Mouse (Mus musculus): ENCODE results near the gene Brd1. TPM values are rescaled to one million over a fixed set of nuclear protein-coding genes. Genes with fewer than 3 reads are reported as not detected.
"Not testable (repeated sequence)": the region's sequence is repeated elsewhere in the genome, so short reads cannot be mapped to it uniquely, and the experiment has no call there.

Gene Brd1
- polyA plus RNA-seq, 1 experiment from 2014 or later = 27.6 TPM

GRCm38 (mm10) chr15:88751564-88752402 lies 17.8 kb upstream of the Brd1 start, which contains the start of gene Zbed4:
Gene Zbed4, plus strand, starts transcription at chr15:88751660.
- Histone ChIP-seq H3K27ac (ENCODE audit: low read depth, low read length) (peak within 1 kb of the TSS; percentile 87), H3K4me3 (ENCODE audit: low read depth, low read length) (peak within 1 kb of the TSS; percentile 94), H3K4me2 (peak within 1 kb of the TSS; percentile 77), H3K9me3 (ENCODE audit: control insufficient read depth, low read length) (no peaks in the 10 kb centered on the region), H3K4me1 (ENCODE audit: control insufficient read depth, insufficient read depth, low read length) (peaks cover 4% of the 10 kb centered on the region; the same call in 1 of the 2 replicates), H3K27me3 (ENCODE audit: control insufficient read depth, insufficient read depth, low read length) (no peaks in the 10 kb centered on the region), H3K9ac (ENCODE audit: low read length) (peak within 1 kb of the TSS; percentile 93), H3K36me3 (ENCODE audit: control insufficient read depth, insufficient read depth, low read length) (peaks cover 4% of the 10 kb centered on the region)
- ATAC-seq (ENCODE audit: low FRiP score) (peak; percentile 8; the same call in 1 of the 2 replicates), DNase-seq (ENCODE audit: low spot score, missing footprints) (peak; percentile 97)
- WGBS = under 1% methylated on average over 58 of the region's 119 CpGs

DNA sequence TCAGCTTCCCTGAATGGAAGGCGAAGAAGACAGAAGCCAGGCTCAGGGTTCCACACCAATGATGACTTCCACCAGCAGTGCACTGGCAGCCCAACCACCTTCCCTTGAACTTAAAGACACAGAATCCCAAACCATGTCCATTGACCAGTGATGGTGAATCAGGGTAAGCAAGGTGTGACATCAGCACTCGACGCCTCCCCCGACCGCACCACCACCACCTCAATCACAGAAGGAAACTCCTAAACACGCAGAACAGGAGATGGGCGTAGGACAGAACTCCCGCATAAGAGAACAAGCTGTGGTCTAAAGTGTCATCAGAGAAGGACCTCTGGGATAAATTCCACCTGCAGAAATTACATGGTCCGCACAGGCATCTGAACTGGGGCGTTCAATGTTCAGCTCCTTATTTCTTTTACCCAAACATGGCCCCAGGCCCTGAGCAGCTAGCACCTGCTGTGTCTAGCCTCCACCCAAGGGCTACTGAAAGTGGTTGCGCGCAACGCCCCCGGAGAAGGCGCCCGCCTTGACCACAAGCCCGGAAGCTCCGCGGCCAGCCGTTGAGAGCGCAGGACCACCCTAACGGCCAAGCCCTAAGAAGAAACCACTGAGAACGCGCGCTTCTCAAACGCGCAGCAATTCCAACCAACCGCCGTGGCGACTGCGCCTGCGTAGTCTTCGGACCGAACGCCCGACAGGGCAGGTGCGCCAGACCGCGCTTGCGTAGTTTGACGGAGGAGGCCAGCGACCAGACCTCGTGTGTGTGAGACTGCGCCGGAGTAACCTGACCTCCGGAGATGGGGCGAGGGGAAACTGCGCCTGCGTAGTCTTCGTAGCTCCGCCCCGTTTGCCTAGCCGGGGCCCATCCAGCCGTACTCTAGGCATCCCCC lies 16.9 kb upstream of the Brd1 start:
- H3K9ac ChIP-seq (ENCODE audit: low read length) = peak overlapping the region; percentile 69
- DNase-seq (ENCODE audit: low spot score, missing footprints) (peak; percentile 100), ATAC-seq (ENCODE audit: low FRiP score) (peak; percentile 97)
- 8% methylated on average over 53 of the region's 54 CpGs for WGBS
- peak overlapping the region; percentile 94 for H3K4me3 ChIP-seq (ENCODE audit: low read depth, low read length)
- H3K9me3 ChIP-seq (ENCODE audit: control insufficient read depth, low read length) = no peaks in the 10 kb centered on the region
- 0 out of 2 replicates have a peak, but pooled peaks cover 2% of the 10 kb centered on the region for H3K36me3 ChIP-seq (ENCODE audit: control insufficient read depth, insufficient read depth, low read length)
- H3K4me1 ChIP-seq (ENCODE audit: control insufficient read depth, insufficient read depth, low read length) = peaks cover 4% of the 10 kb centered on the region; the same call in 1 of the 2 replicates
- H3K27me3 ChIP-seq (ENCODE audit: control insufficient read depth, insufficient read depth, low read length) = no peaks in the 10 kb centered on the region
- peak overlapping the region; percentile 77 for H3K4me2 ChIP-seq
- H3K27ac ChIP-seq (ENCODE audit: low read depth, low read length) = peak overlapping the region; percentile 82

GRCm38 (mm10) chr15:88750032-88750431 lies 16.0 kb upstream of the Brd1 start:
- Histone ChIP-seq H3K27ac (ENCODE audit: low read depth, low read length) (no peak overlapping the region), H3K36me3 (ENCODE audit: control insufficient read depth, insufficient read depth, low read length) (no peaks in the 10 kb centered on the region), H3K4me1 (ENCODE audit: control insufficient read depth, insufficient read depth, low read length) (peaks cover 4% of the 10 kb centered on the region; the same call in 1 of the 2 replicates), H3K27me3 (ENCODE audit: control insufficient read depth, insufficient read depth, low read length) (no peaks in the 10 kb centered on the region), H3K9ac (ENCODE audit: low read length) (no peak overlapping the region), H3K4me2 (no peak overlapping the region), H3K9me3 (ENCODE audit: control insufficient read depth, low read length) (no peaks in the 10 kb centered on the region), H3K4me3 (ENCODE audit: low read depth, low read length) (no peak overlapping the region)
- WGBS = 95% methylated on average over 10 of the region's 10 CpGs
- DNase-seq (ENCODE audit: low spot score, missing footprints) (no peak), ATAC-seq (ENCODE audit: low FRiP score) (no peak)

- WGBS = 97% methylated on average over 8 of the region's 8 CpGs
These were observed 15.6 kb upstream of the Brd1 start for GRCm38 (mm10) chr15:88749617-88750016.

DNA sequence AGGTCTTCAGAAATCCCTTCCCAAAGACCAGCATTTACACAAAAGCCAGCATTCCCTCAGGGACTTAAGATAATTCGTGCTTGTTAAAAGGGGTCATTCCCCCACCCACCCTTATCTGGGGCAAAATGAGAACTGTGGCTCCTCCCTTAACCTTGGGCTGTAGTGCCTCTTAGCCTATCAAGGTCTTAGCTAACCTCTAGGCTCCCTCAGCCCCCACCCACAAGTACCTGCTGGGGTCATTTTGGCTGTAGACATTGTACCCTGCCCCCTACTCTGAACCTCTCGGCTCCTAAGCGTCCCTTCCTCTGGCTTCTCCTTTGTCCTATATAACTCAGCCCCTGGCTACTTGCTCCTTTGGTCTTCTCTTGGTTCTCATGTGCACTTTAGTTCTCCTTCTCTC lies 11.9 kb upstream of the Brd1 start:
- Histone ChIP-seq H3K36me3 (ENCODE audit: control insufficient read depth, insufficient read depth, low read length) (no peaks in the 10 kb centered on the region), H3K9me3 (ENCODE audit: control insufficient read depth, low read length) (no peaks in the 10 kb centered on the region), H3K27me3 (ENCODE audit: control insufficient read depth, insufficient read depth, low read length) (no peaks in the 10 kb centered on the region), H3K4me1 (ENCODE audit: control insufficient read depth, insufficient read depth, low read length) (peaks cover 4% of the 10 kb centered on the region; the same call in 1 of the 2 replicates), H3K4me3 (ENCODE audit: low read depth, low read length) (no peak overlapping the region), H3K4me2 (no peak overlapping the region), H3K9ac (ENCODE audit: low read length) (no peak overlapping the region), H3K27ac (ENCODE audit: low read depth, low read length) (no peak overlapping the region)
- DNase-seq (ENCODE audit: low spot score, missing footprints) = peak; percentile 75
- 59% methylated on average over 3 of the region's 3 CpGs for WGBS
- ATAC-seq (ENCODE audit: low FRiP score) = no peak

More at GRCm38 (mm10) chr15:88749617-88750016, 15.6 kb upstream of the Brd1 start:
- not testable (repeated sequence) for H3K36me3 ChIP-seq (ENCODE audit: control insufficient read depth, insufficient read depth, low read length); ATAC-seq (ENCODE audit: low FRiP score); H3K4me2 ChIP-seq; H3K9me3 ChIP-seq (ENCODE audit: control insufficient read depth, low read length); H3K4me3 ChIP-seq (ENCODE audit: low read depth, low read length); DNase-seq (ENCODE audit: low spot score, missing footprints); H3K27ac ChIP-seq (ENCODE audit: low read depth, low read length); H3K4me1 ChIP-seq (ENCODE audit: control insufficient read depth, insufficient read depth, low read length); H3K27me3 ChIP-seq (ENCODE audit: control insufficient read depth, insufficient read depth, low read length); H3K9ac ChIP-seq (ENCODE audit: low read length)

DNA sequence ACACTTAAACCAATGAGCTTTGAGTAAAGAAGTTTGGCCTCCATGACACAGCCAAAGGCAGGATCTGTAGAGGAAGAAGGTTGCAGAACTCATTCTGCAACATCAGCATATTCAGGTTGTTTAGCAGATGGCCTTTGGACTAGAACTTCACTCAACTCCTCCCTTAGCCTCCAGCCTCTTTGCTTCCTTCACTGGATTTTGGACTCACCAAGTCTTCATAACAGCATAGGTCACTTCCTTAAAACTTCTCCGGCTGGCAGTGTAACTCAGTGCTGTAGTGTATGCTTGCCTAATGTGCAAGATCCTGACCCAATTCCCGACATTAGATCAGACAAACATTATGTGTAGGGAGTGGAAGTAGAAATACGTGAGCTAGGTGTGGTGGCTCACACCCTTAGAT lies 11.3 kb upstream of the Brd1 start:
- H3K27me3 ChIP-seq (ENCODE audit: control insufficient read depth, insufficient read depth, low read length) = no peaks in the 10 kb centered on the region
- H3K4me1 ChIP-seq (ENCODE audit: control insufficient read depth, insufficient read depth, low read length) = 0 out of 2 replicates have a peak, but pooled peaks cover under 1% of the 10 kb centered on the region
- no peaks in the 10 kb centered on the region for H3K36me3 ChIP-seq (ENCODE audit: control insufficient read depth, insufficient read depth, low read length)
- no peaks in the 10 kb centered on the region for H3K9me3 ChIP-seq (ENCODE audit: control insufficient read depth, low read length)
- 80% methylated on average over 3 of the region's 3 CpGs for WGBS
- ATAC-seq (ENCODE audit: low FRiP score) = no peak
- H3K4me3 ChIP-seq (ENCODE audit: low read depth, low read length) = no peak overlapping the region
- DNase-seq (ENCODE audit: low spot score, missing footprints) = peak; percentile 8
- H3K4me2 ChIP-seq = no peak overlapping the region
- H3K9ac ChIP-seq (ENCODE audit: low read length) = no peak overlapping the region
- no peak overlapping the region for H3K27ac ChIP-seq (ENCODE audit: low read depth, low read length)

GRCm38 (mm10) chr15:88743371-88743770 lies 9.3 kb upstream of the Brd1 start:
- WGBS = 89% methylated on average over 5 of the region's 5 CpGs
- H3K4me3 ChIP-seq (ENCODE audit: low read depth, low read length); H3K9ac ChIP-seq (ENCODE audit: low read length); H3K9me3 ChIP-seq (ENCODE audit: control insufficient read depth, low read length); H3K4me1 ChIP-seq (ENCODE audit: control insufficient read depth, insufficient read depth, low read length); H3K27me3 ChIP-seq (ENCODE audit: control insufficient read depth, insufficient read depth, low read length); ATAC-seq (ENCODE audit: low FRiP score); H3K27ac ChIP-seq (ENCODE audit: low read depth, low read length); H3K4me2 ChIP-seq; H3K36me3 ChIP-seq (ENCODE audit: control insufficient read depth, insufficient read depth, low read length): not testable (repeated sequence)
- DNase-seq (ENCODE audit: low spot score, missing footprints) = peak; percentile 78

GRCm38 (mm10) chr15:88741366-88741765 lies 7.3 kb upstream of the Brd1 start:
- no peak overlapping the region for H3K4me3 ChIP-seq (ENCODE audit: low read depth, low read length)
- no peak overlapping the region for H3K9ac ChIP-seq (ENCODE audit: low read length)
- no peak overlapping the region for H3K27ac ChIP-seq (ENCODE audit: low read depth, low read length)
- ATAC-seq (ENCODE audit: low FRiP score) (no peak), DNase-seq (ENCODE audit: low spot score, missing footprints) (peak; percentile 39)
- H3K36me3 ChIP-seq (ENCODE audit: control insufficient read depth, insufficient read depth, low read length) = no peaks in the 10 kb centered on the region
- H3K27me3 ChIP-seq (ENCODE audit: control insufficient read depth, insufficient read depth, low read length) = no peaks in the 10 kb centered on the region
- H3K4me2 ChIP-seq = no peak overlapping the region
- H3K4me1 ChIP-seq (ENCODE audit: control insufficient read depth, insufficient read depth, low read length) = no peaks in the 10 kb centered on the region
- no peaks in the 10 kb centered on the region for H3K9me3 ChIP-seq (ENCODE audit: control insufficient read depth, low read length)
- WGBS = 67% methylated on average over 6 of the region's 6 CpGs

Measured in midbrain, embryonic 11.5 days (tissue).